Mouse (Mus musculus) ES-E14 (cell line): ENCODE results near the gene Limd2. TPM values are rescaled to one million over a fixed set of nuclear protein-coding genes. Genes with fewer than 3 reads are reported as not detected.

ENCODE experiments used
- DNase-seq: peaks from one replicate; pipeline ENCODE4 v3.0.0-alpha.2; 2013; ENCODE audit warnings: low read depth, low spot score
- H3K27ac ChIP-seq: 2 replicates; pipeline ENCODE4 v1.5.1; 2012; ENCODE audit warnings: low read depth, mild to moderate bottlenecking, low read length, moderate library complexity, mixed read lengths; ENCODE audit not compliant: poor library complexity, insufficient read depth, severe bottlenecking
- H3K36me3 ChIP-seq: 2 replicates; pipeline ENCODE4 v1.6.1; 2012; ENCODE audit warnings: mild to moderate bottlenecking, low read length, moderate library complexity, mixed read lengths; ENCODE audit not compliant: control insufficient read depth, poor library complexity, insufficient read depth, severe bottlenecking
- H3K4me1 ChIP-seq, 2 experiments: fragments of 150-350 bp in 1 of 2; sonication (generic) in 1 of 2; 2 replicates each; pipeline ENCODE4 v1.6.1; 2012; ENCODE audit warnings: low read length in 2 of 2, mild to moderate bottlenecking in 1 of 2, mixed read lengths in 1 of 2; ENCODE audit not compliant: control insufficient read depth in 2 of 2, insufficient read depth in 2 of 2, poor library complexity in 1 of 2
- H3K4me3 ChIP-seq, 2 experiments: fragments of 150-350 bp in 1 of 2; sonication (generic) in 1 of 2; 2 replicates each; pipeline ENCODE4 v1.5.1; 2012; ENCODE audit warnings: low read length in 2 of 2, low read depth in 1 of 2, mild to moderate bottlenecking in 1 of 2, mixed read lengths in 1 of 2; ENCODE audit not compliant: insufficient read depth in 1 of 2, poor library complexity in 1 of 2, severe bottlenecking in 1 of 2
- H3K9ac ChIP-seq: 2 replicates; pipeline ENCODE4 v1.6.1; 2012; ENCODE audit warnings: low read depth, mild to moderate bottlenecking, low read length, mixed read lengths; ENCODE audit not compliant: poor library complexity, insufficient read depth, severe bottlenecking
- H3K9me3 ChIP-seq: fragments of 150-350 bp; sonication (generic); 2 replicates; pipeline ENCODE4 v1.6.1; 2012; ENCODE audit warnings: low read depth, mild to moderate bottlenecking, low read length; ENCODE audit not compliant: control insufficient read depth, insufficient read depth
- CHD2 ChIP-seq: IDR thresholded peaks from 2 replicates; pipeline ENCODE4 v1.6.1; 2014; ENCODE audit warnings: mild to moderate bottlenecking, low read depth, low read length, inconsistent platforms
- HCFC1 ChIP-seq: IDR thresholded peaks from 2 replicates; pipeline ENCODE4 v1.6.1; 2012; ENCODE audit warnings: low read length, inconsistent platforms, borderline replicate concordance; ENCODE audit not compliant: insufficient read depth
- MAFK ChIP-seq: IDR thresholded peaks from 2 replicates; pipeline ENCODE4 v1.6.1; 2014; ENCODE audit warnings: mild to moderate bottlenecking, low read depth, low read length, inconsistent platforms; ENCODE audit not compliant: insufficient read depth
- ZC3H11A ChIP-seq: IDR thresholded peaks from 2 replicates; pipeline ENCODE4 v1.6.1; 2012; ENCODE audit warnings: low read depth, mild to moderate bottlenecking, inconsistent platforms, low read length, borderline replicate concordance
- ZNF384 ChIP-seq: IDR thresholded peaks from 2 replicates; pipeline ENCODE4 v1.6.1; 2012; ENCODE audit warnings: low read depth, low read length, inconsistent platforms
- in situ Hi-C, 2 experiments: fragments of 600-800 bp; cut with MboI; formaldehyde crosslinking; loops; one replicate each; pipeline ENCODE4 v1.15.1; 2025; ENCODE audit warnings: low sequenced_read_pairs in 2 of 2, inconsistent platforms in 1 of 2; ENCODE audit not compliant: unreplicated experiment in 2 of 2
- total RNA-seq: library from RNA; depleted of rRNA; stranded (reverse); fragments of 300-350 nt; gene quantifications from 2 replicates; pipeline ENCODE4 v1.2.3, GENCODE M21; 2012

Limd2 gene
- total RNA-seq, 1 experiment, result 30.9 TPM

DNA sequence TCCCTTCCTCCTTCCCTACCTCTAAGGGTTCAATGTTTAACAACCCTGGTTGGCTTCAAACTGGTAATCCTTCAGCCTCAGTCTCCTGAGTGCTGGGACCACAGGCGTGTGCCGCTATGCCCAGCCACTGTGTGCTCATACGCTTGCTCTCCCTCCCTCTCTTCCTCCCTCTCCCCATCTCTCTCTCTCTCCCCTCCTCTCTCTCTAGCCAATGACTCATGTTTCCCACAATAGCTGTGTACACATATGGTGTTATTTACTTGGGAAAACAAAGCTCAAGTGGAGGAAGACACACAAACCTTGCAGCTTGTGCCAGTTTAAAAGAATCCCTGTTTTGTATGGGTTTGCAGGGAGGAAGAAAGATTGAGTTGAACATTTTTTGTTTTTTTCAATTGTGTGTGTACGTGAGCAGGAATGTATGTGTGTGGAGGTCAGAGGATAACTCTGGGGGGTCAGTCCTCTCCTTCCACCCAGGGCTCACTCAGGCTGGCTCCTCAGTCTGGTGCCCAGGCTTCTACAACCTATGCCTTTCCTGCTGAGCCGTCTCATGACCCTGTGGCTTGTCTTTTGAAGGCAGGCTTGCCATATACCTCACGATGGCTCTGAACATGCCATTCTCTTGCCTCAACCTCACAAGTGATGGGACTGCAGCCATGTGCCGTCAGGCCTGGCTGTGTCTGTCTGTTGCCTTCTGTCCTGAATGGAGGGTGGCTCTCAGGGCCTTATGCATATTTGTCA, 19.2 kb upstream of the Limd2 start:
- no peak for TF ChIP-seq MAFK
- TF ChIP-seq ZC3H11A, result no peak
- no peak for TF ChIP-seq CHD2
- TF ChIP-seq ZNF384, result no peak
- no peak for TF ChIP-seq HCFC1
- in situ Hi-C loops, result no loop called here
- H3K27ac ChIP-seq, result no peak overlapping the region; the same call in 1 of the 2 replicates

DNA sequence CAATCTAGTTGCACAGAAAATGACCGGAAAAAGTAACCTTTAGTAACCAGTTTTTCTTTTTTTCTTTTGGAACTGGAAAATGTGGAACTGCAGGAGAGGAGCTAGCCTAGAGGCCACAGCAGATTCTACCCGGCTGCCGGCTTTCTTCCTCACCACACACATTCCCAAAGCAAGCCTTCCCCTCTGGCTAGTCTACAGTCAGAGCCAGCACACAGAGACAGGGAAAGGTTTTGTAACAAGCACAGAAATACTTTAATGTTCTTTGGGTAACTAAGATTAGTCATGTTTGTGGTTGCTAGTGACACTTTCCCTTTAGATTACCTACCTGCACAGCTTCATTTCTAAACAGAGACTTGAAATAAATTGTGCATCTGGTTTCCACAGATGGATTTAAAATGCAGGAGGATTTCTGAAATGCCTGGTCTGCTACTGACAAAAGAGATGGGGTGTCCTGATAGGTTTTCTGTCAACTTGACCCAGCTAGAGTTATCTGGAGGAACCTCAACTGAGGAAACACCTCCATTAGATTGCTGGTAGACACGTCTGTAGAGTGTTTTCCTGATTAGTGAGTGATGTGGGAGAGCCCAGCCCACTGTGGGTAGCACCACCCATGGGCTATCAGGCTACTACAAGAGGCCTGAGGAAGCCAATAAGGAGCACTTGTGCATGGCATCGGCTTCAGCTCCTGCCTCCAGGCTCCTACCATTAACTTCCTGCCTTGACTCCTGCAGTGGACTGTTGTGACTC, 17.5 kb upstream of the Limd2 start:
- H3K27ac ChIP-seq, result no peak overlapping the region
- in situ Hi-C loops, result no loop called here

More for the DNA sequence above, 19.2 kb upstream of the Limd2 start:
- no peaks in the 10 kb centered on the region for H3K9me3 ChIP-seq
- no peak overlapping the region for H3K4me3 ChIP-seq
- no peak for DNase-seq
- no peak overlapping the region for H3K9ac ChIP-seq
- no peaks in the 10 kb centered on the region; the same call in 1 of the 2 replicates for H3K36me3 ChIP-seq
- H3K4me1 ChIP-seq, result no peaks in the 10 kb centered on the region

DNA sequence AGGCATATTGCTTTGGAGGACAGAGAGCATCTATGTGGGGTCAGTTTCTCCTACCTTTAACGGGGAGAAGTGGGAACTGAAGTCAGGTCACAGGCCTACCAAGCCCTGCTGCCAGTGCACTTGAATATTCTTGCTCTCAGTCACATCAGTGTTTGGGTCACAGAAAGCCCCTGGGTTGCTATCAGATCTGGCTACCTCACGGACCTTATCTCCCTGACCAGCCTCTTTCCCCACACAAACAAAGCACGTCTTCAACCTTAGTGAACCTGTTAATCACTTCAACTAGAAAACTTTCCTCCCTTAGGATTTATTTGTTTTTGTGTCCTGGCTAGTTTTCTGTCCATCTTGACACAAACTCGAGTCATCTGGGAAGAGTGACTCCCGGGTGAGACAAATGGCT, 15.7 kb upstream of the Limd2 start:
- TF ChIP-seq CHD2 (no peak), MAFK (no peak), HCFC1 (no peak), ZC3H11A (no peak), ZNF384 (no peak)
- no peak for DNase-seq
- in situ Hi-C loops, result no loop called here

More for the DNA sequence above, 17.5 kb upstream of the Limd2 start:
- Histone ChIP-seq H3K9ac (no peak overlapping the region), H3K4me3 (no peak overlapping the region), H3K9me3 (no peaks in the 10 kb centered on the region), H3K36me3 (no peaks in the 10 kb centered on the region; the same call in 1 of the 2 replicates), H3K4me1 (no peaks in the 10 kb centered on the region)
- TF ChIP-seq ZC3H11A, result no peak
- no peak for TF ChIP-seq MAFK
- TF ChIP-seq ZNF384, result no peak
- no peak for DNase-seq

DNA sequence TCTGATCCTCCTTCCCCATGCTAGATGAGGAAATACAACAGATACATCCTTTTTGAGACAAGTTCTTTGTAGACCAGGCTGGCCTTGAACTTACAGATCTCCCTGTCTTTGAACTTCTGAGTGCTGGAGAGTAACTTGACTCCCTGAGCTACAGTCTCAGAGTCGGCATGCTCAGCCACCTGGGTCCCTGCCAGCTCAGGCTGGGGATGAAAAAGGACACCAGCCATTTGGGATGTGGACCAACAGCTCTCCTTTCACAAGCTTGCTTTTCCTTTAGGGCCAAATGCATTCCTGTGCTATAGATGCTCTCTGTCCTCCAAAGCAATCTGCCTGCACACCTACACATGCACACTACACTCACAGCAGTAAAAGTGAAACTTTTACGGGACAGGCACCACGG, 14.4 kb upstream of the Limd2 start:
- Histone ChIP-seq H3K9me3 (no peaks in the 10 kb centered on the region), H3K9ac (no peak overlapping the region), H3K36me3 (peaks cover 1% of the 10 kb centered on the region; the same call in 1 of the 2 replicates), H3K27ac (no peak overlapping the region), H3K4me1 (no peaks in the 10 kb centered on the region), H3K4me3 (no peak overlapping the region)
- TF ChIP-seq CHD2 (no peak), HCFC1 (no peak), ZC3H11A (no peak), MAFK (no peak), ZNF384 (no peak)
- in situ Hi-C loops, result no loop called here
- no peak for DNase-seq

More for the DNA sequence above, 15.7 kb upstream of the Limd2 start:
- no peaks in the 10 kb centered on the region for H3K4me1 ChIP-seq
- H3K36me3 ChIP-seq, result no peaks in the 10 kb centered on the region; the same call in 1 of the 2 replicates
- H3K9ac ChIP-seq, result no peak overlapping the region
- H3K4me3 ChIP-seq, result no peak overlapping the region
- no peak overlapping the region for H3K27ac ChIP-seq
- no peaks in the 10 kb centered on the region for H3K9me3 ChIP-seq
